Mouse (Mus musculus): ENCODE results near the gene Cd276.
A peak's percentile ranks its signal among the peaks of the same experiment; 100 is the strongest.
"Not testable (repeated sequence)": the region's sequence is repeated elsewhere in the genome, so short reads cannot be mapped to it uniquely, and the experiment has no call there.

Cd276 gene

DNA sequence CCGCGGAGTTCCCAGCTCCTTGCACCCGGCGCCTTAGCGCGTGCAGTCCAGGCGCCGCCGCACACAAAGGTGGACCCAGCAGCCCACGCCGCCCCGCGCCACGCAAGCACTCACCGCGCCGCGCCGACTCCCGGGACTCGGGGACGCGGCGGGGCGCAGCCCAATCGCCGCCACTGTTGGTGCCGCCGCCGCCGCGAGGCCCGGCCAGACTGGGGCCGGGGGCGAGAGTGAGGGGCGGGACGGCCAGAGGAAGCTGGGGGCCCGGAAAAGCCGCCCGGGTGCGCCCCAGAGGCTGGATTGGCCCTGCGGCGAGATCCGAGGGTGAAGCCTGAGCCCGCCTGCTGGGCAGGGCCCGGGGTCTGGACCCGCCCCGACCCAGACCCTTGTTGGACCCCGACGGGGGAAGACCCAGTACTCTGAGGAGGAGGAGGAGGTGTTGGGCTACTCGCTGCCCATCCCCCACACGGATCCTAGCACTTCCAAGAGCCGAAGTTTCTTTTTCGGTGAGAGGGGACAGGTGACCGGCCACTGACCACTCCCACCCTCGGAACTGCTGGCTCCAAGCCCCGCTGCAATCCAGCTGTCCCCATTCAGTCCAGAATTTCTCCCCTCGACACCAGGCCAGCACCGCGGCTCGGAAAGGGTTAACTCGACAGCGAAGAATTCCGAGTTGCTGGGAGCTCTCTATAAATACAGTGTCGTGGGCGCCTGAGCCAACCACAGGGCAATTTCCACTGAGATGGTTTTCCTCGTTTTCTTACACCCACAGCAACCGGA, at the start of gene Cd276:
Cd276 (minus strand) TSS at position 530 of the 777 bp plus-strand sequence.
- no peak for DNase-seq (ENCODE audit: low read depth, low spot score)

GRCm38 (mm10) chr9:58595313-58595712, 40.1 kb upstream of the Cd276 start:
- no peak for DNase-seq (ENCODE audit: low read depth, low spot score)

DNA sequence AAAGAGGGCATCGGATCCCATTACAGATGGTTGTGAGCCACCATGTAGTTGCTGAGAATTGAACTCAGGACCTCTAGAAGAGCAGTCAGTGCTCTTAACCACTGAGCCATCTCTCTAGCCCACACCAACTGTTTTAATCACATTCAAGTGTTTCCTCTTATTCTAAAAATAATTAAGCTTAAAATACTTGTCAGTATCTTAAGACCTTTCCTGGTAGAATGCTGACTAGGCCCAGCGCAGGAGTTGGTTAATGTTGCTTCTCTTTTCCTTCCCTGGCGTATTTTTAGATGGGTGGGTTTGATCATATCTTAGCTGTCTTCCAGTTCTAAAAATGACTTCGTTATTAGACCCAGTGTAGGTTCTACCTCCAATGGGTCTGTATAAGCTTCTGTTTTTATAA, 33.4 kb upstream of the Cd276 start:
- peak; percentile 17 for DNase-seq (ENCODE audit: low read depth, low spot score)

GRCm38 (mm10) chr9:58584323-58584722, 29.1 kb upstream of the Cd276 start:
- DNase-seq (ENCODE audit: low read depth, low spot score): no peak

- DNase-seq (ENCODE audit: low read depth, low spot score): peak; percentile 16
Observed at GRCm38 (mm10) chr9:58583267-58583641, 28.0 kb upstream of the Cd276 start.

GRCm38 (mm10) chr9:58582581-58583266, 27.5 kb upstream of the Cd276 start:
- no peak for DNase-seq (ENCODE audit: low read depth, low spot score)

GRCm38 (mm10) chr9:58581958-58582540, 26.8 kb upstream of the Cd276 start, which contains the start of gene Nptn:
Nptn (plus strand) TSS chr9:58582240.
- peak; percentile 100 for DNase-seq (ENCODE audit: low read depth, low spot score)

- no peak for DNase-seq (ENCODE audit: low read depth, low spot score)
Observed at GRCm38 (mm10) chr9:58581283-58581930, 26.2 kb upstream of the Cd276 start.

DNA sequence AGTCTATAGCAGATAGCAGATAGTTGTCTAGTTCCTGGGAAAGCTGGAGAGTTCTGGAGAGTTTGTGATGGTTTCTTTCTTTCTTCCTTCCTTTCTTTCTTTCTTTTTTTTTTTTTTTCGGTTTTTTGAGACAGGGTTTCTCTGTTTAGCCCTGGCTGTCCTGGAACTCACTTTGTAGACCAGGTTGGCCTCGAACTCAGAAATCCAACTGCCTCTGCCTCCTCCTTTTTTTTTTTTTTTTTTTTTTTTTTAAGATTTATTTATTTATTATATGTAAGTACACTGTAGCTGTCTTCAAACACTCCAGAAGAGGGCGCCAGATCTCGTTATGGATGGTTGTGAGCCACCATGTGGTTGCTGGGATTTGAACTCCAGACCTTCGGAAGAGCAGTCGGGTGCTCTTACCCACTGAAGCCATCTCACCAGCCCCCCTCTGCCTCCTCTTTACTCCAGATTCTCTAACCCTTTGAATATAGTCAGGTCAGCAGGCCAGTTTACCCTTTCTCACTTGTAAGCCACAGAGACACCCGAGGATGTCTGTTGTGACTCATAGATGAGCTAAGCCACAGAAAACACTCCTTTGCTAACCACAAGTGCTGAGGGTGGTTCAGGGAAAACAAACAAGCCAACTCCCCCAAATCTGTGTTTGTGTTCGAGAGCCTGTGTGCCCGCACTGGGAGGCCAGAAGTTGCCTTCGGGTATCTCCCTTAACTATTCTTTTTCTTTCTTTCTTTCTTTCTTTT, 25.4 kb upstream of the Cd276 start:
- DNase-seq (ENCODE audit: low read depth, low spot score): not testable (repeated sequence)

DNA sequence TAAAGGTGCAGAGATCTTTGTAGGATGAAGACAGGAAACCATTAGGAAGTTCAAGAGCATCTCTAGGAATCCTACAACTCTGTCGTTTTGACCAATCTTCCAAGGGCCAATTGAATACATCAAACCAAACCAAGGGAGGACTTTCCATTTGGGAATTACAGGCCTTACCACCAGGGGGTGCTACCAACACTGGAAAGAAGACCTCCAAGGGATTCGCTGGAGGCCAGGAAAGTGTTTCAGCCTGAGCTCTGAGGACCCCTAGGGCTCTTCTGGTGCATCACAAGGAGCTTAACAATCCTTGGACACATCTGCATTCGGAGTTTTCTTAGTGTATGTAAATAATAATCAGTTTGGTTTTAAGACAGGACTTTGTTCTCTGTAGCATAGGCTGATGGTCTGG, 23.4 kb upstream of the Cd276 start:
- peak; percentile 88 for DNase-seq (ENCODE audit: low read depth, low spot score)

GRCm38 (mm10) chr9:58571001-58571400, 15.8 kb upstream of the Cd276 start:
- no peak for DNase-seq (ENCODE audit: low read depth, low spot score)

- no peak for DNase-seq (ENCODE audit: low read depth, low spot score)
Observed at GRCm38 (mm10) chr9:58567682-58568081, 12.4 kb upstream of the Cd276 start.

DNA sequence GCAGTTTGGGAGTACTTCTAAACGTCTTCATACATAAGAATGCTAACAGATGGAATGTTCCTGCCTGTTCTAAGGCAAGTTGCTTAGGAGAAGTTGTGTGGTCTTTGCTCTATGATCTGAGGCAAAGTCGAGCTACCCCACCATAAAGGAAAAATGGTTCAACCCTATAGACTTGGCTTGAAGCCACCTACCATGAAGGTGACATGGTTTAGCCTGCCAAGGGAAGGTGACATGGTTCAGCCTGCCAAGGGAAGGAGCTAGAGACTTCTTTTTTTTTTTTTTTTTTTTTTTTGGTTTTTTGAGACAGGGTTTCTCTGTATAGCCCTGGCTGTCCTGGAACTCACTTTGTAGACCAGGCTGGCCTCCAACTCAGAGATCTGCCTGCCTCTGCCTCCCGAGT, 10.7 kb upstream of the Cd276 start:
- DNase-seq (ENCODE audit: low read depth, low spot score): not testable (repeated sequence)

- no peak for DNase-seq (ENCODE audit: low read depth, low spot score)
Observed at GRCm38 (mm10) chr9:58560211-58560610, 5.0 kb upstream of the Cd276 start.

DNA sequence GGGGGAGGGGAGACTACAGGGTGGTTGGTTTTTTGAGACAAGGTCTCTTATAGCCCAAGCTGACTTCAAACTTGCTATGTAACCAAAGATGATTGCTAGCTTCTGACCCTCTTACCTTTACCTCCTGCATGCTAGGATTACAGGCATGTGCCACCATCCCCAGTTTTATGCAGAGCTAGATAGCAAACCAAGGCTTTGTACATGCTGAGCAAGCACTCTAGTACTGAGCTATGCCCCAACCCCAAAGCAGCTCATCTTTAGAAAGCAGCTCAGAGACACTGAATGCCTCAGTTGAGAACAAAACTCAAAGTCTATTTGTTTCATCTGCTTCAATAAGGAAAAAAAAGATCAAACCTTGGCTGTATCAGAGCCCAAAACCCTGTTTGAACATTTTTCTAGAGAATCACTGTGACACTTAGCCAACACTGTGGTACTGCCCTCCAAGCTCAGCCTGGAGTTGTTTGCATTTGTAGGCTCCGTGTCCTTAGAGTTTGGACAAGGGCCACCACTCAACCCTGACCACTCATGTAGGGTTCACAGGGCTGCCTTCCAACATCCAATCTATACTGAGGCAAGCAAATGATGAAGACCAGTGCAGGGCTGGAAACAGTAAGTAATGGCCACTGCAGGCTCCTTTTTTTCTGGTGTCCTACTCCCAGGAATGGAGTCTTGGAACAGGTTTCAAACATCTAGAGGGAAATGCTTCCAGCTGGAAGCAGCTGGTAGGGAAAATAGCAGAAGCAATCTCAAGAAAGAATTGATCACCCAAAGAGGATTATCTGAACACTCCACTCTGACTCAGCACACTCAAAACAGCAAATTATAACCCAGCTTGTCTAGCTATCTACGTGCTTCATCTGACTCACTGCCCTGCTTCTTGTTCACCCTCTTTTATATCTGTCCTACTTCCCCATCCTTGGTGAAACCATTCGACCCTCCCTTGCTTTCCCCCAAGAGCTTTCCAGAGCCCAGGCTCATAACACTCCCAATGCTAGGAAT, 2.5 kb upstream of the Cd276 start:
- no peak for DNase-seq (ENCODE audit: low read depth, low spot score)

DNA sequence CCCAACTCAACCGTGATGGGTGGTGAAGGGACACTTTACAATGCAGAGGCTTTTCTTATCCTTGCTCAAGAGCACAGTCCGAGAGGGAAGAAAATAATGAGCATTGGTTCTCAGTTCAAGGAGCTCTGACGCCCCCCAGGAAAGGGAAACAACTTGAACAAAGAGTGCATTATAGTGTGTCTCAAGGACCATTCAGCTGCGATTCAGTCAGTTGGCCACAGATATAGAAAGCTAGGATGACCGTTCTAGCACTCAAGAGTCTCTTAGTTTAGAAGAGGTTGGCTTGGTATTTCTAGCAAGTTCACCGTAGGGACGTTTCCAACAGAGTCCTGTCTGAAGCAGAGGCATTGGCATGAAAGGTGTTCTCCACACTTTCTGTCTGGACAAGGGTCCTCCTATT, 1.4 kb upstream of the Cd276 start:
- DNase-seq (ENCODE audit: low read depth, low spot score): no peak

- no peak for DNase-seq (ENCODE audit: low read depth, low spot score)
Observed at GRCm38 (mm10) chr9:58555685-58556414, 613 bp upstream of the Cd276 start.

GRCm38 (mm10) chr9:58554056-58554907, 955 bp downstream of the Cd276 start:
- DNase-seq (ENCODE audit: low read depth, low spot score): no peak

DNA sequence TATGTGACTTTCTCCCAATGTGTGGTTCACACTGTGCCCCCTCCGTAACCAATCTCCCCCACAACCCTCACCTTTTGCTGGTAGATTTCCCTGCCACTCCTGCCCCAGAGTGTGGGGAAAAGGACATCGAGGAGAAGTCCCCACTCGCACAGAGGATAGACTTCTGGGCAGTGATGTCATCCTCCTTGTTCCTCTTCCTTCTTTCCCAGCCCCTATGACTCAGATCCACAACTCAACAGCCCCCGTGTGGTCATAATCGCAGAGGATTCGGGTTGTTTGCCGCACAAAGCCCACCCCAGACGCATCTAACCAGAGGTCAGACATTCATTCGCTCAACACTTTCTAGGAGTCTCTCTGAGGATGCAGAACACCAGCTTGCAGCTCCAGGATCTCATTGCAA, 3.2 kb downstream of the Cd276 start:
- DNase-seq (ENCODE audit: low read depth, low spot score): no peak

Data from skeletal muscle tissue, adult 2 months (tissue).